Mouse (Mus musculus) embryonic facial prominence, embryonic 12.5 days (tissue): Measurements from ENCODE around the gene Hmgxb4. TPM values are rescaled to one million over a fixed set of nuclear protein-coding genes. Genes with fewer than 3 reads are reported as not detected.

ENCODE experiments used
- ATAC-seq: fragments of 200-750 bp; cut with Nextera tagmentation; 2 replicates; pipeline ENCODE4 v1.8.0; 2017; ENCODE audit not compliant: insufficient number of reproducible peaks, insufficient read depth, low FRiP score, low TSS enrichment
- H3K27ac ChIP-seq: fragments of 300-500 bp; sonication (generic); 2 replicates; pipeline ENCODE4 v1.5.1; 2016; ENCODE audit warnings: mild to moderate bottlenecking
- H3K27me3 ChIP-seq: fragments of 300-500 bp; sonication (generic); 2 replicates; pipeline ENCODE4 v1.6.1; 2016; ENCODE audit warnings: mild to moderate bottlenecking, moderate library complexity
- H3K36me3 ChIP-seq: fragments of 300-500 bp; sonication (generic); 2 replicates; pipeline ENCODE4 v1.6.1; 2016; ENCODE audit warnings: mild to moderate bottlenecking
- H3K4me1 ChIP-seq: fragments of 300-500 bp; sonication (generic); 2 replicates; pipeline ENCODE4 v1.6.1; 2016
- H3K4me2 ChIP-seq: fragments of 300-500 bp; sonication (generic); replicated peaks from 2 replicates; pipeline ENCODE4 v1.6.1; 2016; ENCODE audit warnings: mild to moderate bottlenecking, moderate library complexity
- H3K4me3 ChIP-seq: fragments of 300-500 bp; sonication (generic); 2 replicates; pipeline ENCODE4 v1.5.1; 2016; ENCODE audit warnings: mild to moderate bottlenecking
- H3K9ac ChIP-seq: fragments of 300-500 bp; sonication (generic); 2 replicates; pipeline ENCODE4 v1.6.1; 2016; ENCODE audit warnings: mild to moderate bottlenecking, moderate library complexity
- H3K9me3 ChIP-seq: fragments of 300-500 bp; sonication (generic); 2 replicates; pipeline ENCODE4 v1.6.1; 2016; ENCODE audit warnings: mild to moderate bottlenecking, moderate library complexity
- WGBS: fragments of 180-500 bp; shearing (Covaris S2); methylation state at CpG from one replicate; pipeline ENCODE4 v1.1.7; 2016; 5-methylcytosine and 5-hydroxymethylcytosine counted together
- polyA plus RNA-seq: library from polyadenylated mRNA; unstranded; fragments of >200 nt; fragmentation: Nextera tagmentation; extraction: Ambion mirVana; gene quantifications from 2 replicates; pipeline ENCODE4 v1.2.1, GENCODE M21; 2016

The Hmgxb4 gene
- polyA plus RNA-seq, 1 experiment from 2014 or later = 50.8 TPM

- Histone ChIP-seq H3K27me3 (no peaks in the 10 kb centered on the region), H3K9me3 (no peaks in the 10 kb centered on the region), H3K27ac (no peak overlapping the region), H3K4me1 (peaks cover under 1% of the 10 kb centered on the region; the same call in 1 of the 2 replicates), H3K4me3 (no peak overlapping the region), H3K36me3 (peaks cover 65% of the 10 kb centered on the region), H3K4me2 (no peak overlapping the region), H3K9ac (no peak overlapping the region)
- 91% methylated on average over 3 of the region's 3 CpGs for WGBS
- no peak for ATAC-seq
Observed at GRCm38 (mm10) chr8:75023660-75024316, 30.6 kb downstream of the Hmgxb4 start.

GRCm38 (mm10) chr8:75025809-75026208 is 32.7 kb downstream of the Hmgxb4 start:
- no peak for ATAC-seq
- Histone ChIP-seq H3K9me3 (no peaks in the 10 kb centered on the region), H3K27ac (no peak overlapping the region), H3K36me3 (peaks cover 81% of the 10 kb centered on the region), H3K27me3 (no peaks in the 10 kb centered on the region), H3K9ac (no peak overlapping the region), H3K4me2 (no peak overlapping the region), H3K4me1 (no peaks in the 10 kb centered on the region), H3K4me3 (no peak overlapping the region)
- WGBS = 88% methylated on average over 4 of the region's 4 CpGs

- H3K9ac ChIP-seq = no peak overlapping the region
- WGBS = 98% methylated on average over 3 of the region's 3 CpGs
- H3K4me2 ChIP-seq = no peak overlapping the region
- H3K4me3 ChIP-seq = no peak overlapping the region
- H3K27me3 ChIP-seq = no peaks in the 10 kb centered on the region
- H3K27ac ChIP-seq = no peak overlapping the region
- H3K4me1 ChIP-seq = peaks cover 8% of the 10 kb centered on the region; the same call in 1 of the 2 replicates
- peaks cover 38% of the 10 kb centered on the region for H3K36me3 ChIP-seq
- no peak for ATAC-seq
- H3K9me3 ChIP-seq = no peaks in the 10 kb centered on the region
Observed at GRCm38 (mm10) chr8:75030453-75031024, 37.4 kb downstream of the Hmgxb4 start.

- H3K27ac ChIP-seq = peak overlapping the region; percentile 77
- H3K36me3 ChIP-seq = peaks cover 21% of the 10 kb centered on the region
- peaks cover 8% of the 10 kb centered on the region; the same call in 1 of the 2 replicates for H3K4me1 ChIP-seq
- H3K9ac ChIP-seq = peak overlapping the region; percentile 36
- H3K4me2 ChIP-seq = peak overlapping the region; percentile 89
- WGBS = 64% methylated on average over 5 of the region's 5 CpGs
- no peaks in the 10 kb centered on the region for H3K27me3 ChIP-seq
- no peak for ATAC-seq
- no peaks in the 10 kb centered on the region for H3K9me3 ChIP-seq
- H3K4me3 ChIP-seq = peak overlapping the region; percentile 65
Observed at GRCm38 (mm10) chr8:75032961-75033360, 39.8 kb downstream of the Hmgxb4 start.

- Histone ChIP-seq H3K36me3 (peaks cover 17% of the 10 kb centered on the region), H3K4me3 (peak within 1 kb of the TSS; percentile 65), H3K27ac (peak within 1 kb of the TSS; percentile 77), H3K4me1 (peaks cover 13% of the 10 kb centered on the region; the same call in 1 of the 2 replicates), H3K27me3 (no peaks in the 10 kb centered on the region), H3K9me3 (no peaks in the 10 kb centered on the region), H3K9ac (peak within 1 kb of the TSS; percentile 66), H3K4me2 (peak within 1 kb of the TSS; percentile 89)
- WGBS = under 1% methylated on average over 62 of the region's 62 CpGs
- ATAC-seq = peak; percentile 97
Observed at GRCm38 (mm10) chr8:75033511-75034243, 40.5 kb downstream of the Hmgxb4 start, which contains the start of gene Tom1. Gene Tom1, plus strand, starts transcription at chr8:75033705.

GRCm38 (mm10) chr8:75034285-75034684 is 41.1 kb downstream of the Hmgxb4 start:
- WGBS = 2% methylated on average over 17 of the region's 17 CpGs
- Histone ChIP-seq H3K9ac (peak overlapping the region; percentile 66), H3K36me3 (peaks cover 11% of the 10 kb centered on the region), H3K9me3 (no peaks in the 10 kb centered on the region), H3K27ac (peak overlapping the region; percentile 69; the same call in 1 of the 2 replicates), H3K27me3 (no peaks in the 10 kb centered on the region), H3K4me2 (peak overlapping the region; percentile 89), H3K4me3 (peak overlapping the region; percentile 65), H3K4me1 (peaks cover 17% of the 10 kb centered on the region; the same call in 1 of the 2 replicates)
- no peak for ATAC-seq

- Histone ChIP-seq H3K27ac (no peak overlapping the region), H3K27me3 (no peaks in the 10 kb centered on the region), H3K9me3 (no peaks in the 10 kb centered on the region), H3K9ac (no peak overlapping the region), H3K4me1 (peaks cover 17% of the 10 kb centered on the region; the same call in 1 of the 2 replicates), H3K36me3 (0 out of 2 replicates have a peak, but pooled peaks cover 1% of the 10 kb centered on the region), H3K4me3 (no peak overlapping the region), H3K4me2 (no peak overlapping the region)
- no peak for ATAC-seq
Observed at GRCm38 (mm10) chr8:75035640-75036039, 42.5 kb downstream of the Hmgxb4 start.

GRCm38 (mm10) chr8:75038497-75038896 is 45.3 kb downstream of the Hmgxb4 start:
- no peaks in the 10 kb centered on the region for H3K9me3 ChIP-seq
- H3K27me3 ChIP-seq = no peaks in the 10 kb centered on the region
- H3K4me1 ChIP-seq = peaks cover 13% of the 10 kb centered on the region; the same call in 1 of the 2 replicates
- no peak overlapping the region for H3K4me2 ChIP-seq
- no peak overlapping the region for H3K9ac ChIP-seq
- no peaks in the 10 kb centered on the region for H3K36me3 ChIP-seq
- ATAC-seq = no peak
- H3K27ac ChIP-seq = no peak overlapping the region
- no peak overlapping the region for H3K4me3 ChIP-seq

GRCm38 (mm10) chr8:75039754-75040153 is 46.6 kb downstream of the Hmgxb4 start:
- no peaks in the 10 kb centered on the region for H3K36me3 ChIP-seq
- H3K27ac ChIP-seq = no peak overlapping the region
- no peak overlapping the region for H3K4me3 ChIP-seq
- no peak for ATAC-seq
- peaks cover 9% of the 10 kb centered on the region; the same call in 1 of the 2 replicates for H3K4me1 ChIP-seq
- no peak overlapping the region for H3K4me2 ChIP-seq
- no peak overlapping the region for H3K9ac ChIP-seq
- no peaks in the 10 kb centered on the region for H3K27me3 ChIP-seq
- H3K9me3 ChIP-seq = no peaks in the 10 kb centered on the region
- WGBS = 80% methylated on average over 1 of the region's 1 CpGs

- H3K4me3 ChIP-seq = no peak overlapping the region
- no peaks in the 10 kb centered on the region for H3K9me3 ChIP-seq
- no peak overlapping the region for H3K4me2 ChIP-seq
- no peaks in the 10 kb centered on the region for H3K27me3 ChIP-seq
- 78% methylated on average over 2 of the region's 2 CpGs for WGBS
- H3K9ac ChIP-seq = no peak overlapping the region
- ATAC-seq = no peak
- no peak overlapping the region for H3K27ac ChIP-seq
- no peaks in the 10 kb centered on the region for H3K36me3 ChIP-seq
- peaks cover 9% of the 10 kb centered on the region; the same call in 1 of the 2 replicates for H3K4me1 ChIP-seq
Observed at GRCm38 (mm10) chr8:75042171-75042570, 49.0 kb downstream of the Hmgxb4 start.

- Histone ChIP-seq H3K4me3 (no peak overlapping the region), H3K36me3 (no peaks in the 10 kb centered on the region), H3K27ac (no peak overlapping the region), H3K4me1 (peaks cover 9% of the 10 kb centered on the region; the same call in 1 of the 2 replicates), H3K9ac (no peak overlapping the region), H3K4me2 (no peak overlapping the region), H3K27me3 (no peaks in the 10 kb centered on the region), H3K9me3 (no peaks in the 10 kb centered on the region)
- WGBS = 65% methylated on average over 1 of the region's 1 CpGs
- ATAC-seq = no peak
Observed at GRCm38 (mm10) chr8:75042974-75043373, 49.8 kb downstream of the Hmgxb4 start.
